Mouse (Mus musculus) kidney, postnatal 0 days (tissue): Measurements from ENCODE around the gene Gm29106. TPM values are rescaled to one million over a fixed set of nuclear protein-coding genes. Genes with fewer than 3 reads are reported as not detected.
"Not testable (repeated sequence)": the region's sequence is repeated elsewhere in the genome, so short reads cannot be mapped to it uniquely, and the experiment has no call there.

Source experiments
- ATAC-seq: fragments of 200-750 bp; cut with Nextera tagmentation; replicated peaks from 2 replicates; pipeline ENCODE4 v1.8.0; 2017; ENCODE audit warnings: low read depth, moderate number of reproducible peaks, moderate TSS enrichment, moderate library complexity; ENCODE audit not compliant: low FRiP score
- DNase-seq: peaks from one replicate; pipeline ENCODE4 v3.0.0-alpha.2; 2016; ENCODE audit warnings: low spot score
- H3K27ac ChIP-seq: fragments of 300-500 bp; sonication (generic); 2 replicates; pipeline ENCODE4 v1.5.1; 2014; ENCODE audit warnings: mild to moderate bottlenecking
- H3K27me3 ChIP-seq: fragments of 300-500 bp; sonication (generic); 2 replicates; pipeline ENCODE4 v1.6.1; 2014; ENCODE audit warnings: low read length, mixed read lengths; ENCODE audit not compliant: insufficient read depth
- H3K36me3 ChIP-seq: fragments of 300-500 bp; sonication (generic); 2 replicates; pipeline ENCODE4 v1.6.1; 2014; ENCODE audit warnings: low read length, mixed read lengths; ENCODE audit not compliant: insufficient read depth
- H3K4me1 ChIP-seq: fragments of 300-500 bp; sonication (generic); replicated peaks from 2 replicates; pipeline ENCODE4 v1.6.1; 2014; ENCODE audit warnings: antibody characterized with exemption, low read length, mixed read lengths; ENCODE audit not compliant: insufficient read depth
- H3K4me2 ChIP-seq: fragments of 300-500 bp; sonication (generic); 2 replicates; pipeline ENCODE4 v1.6.1; 2014; ENCODE audit warnings: mild to moderate bottlenecking, low read length, moderate library complexity, mixed read lengths
- H3K4me3 ChIP-seq: fragments of 300-500 bp; sonication (generic); replicated peaks from 2 replicates; pipeline ENCODE4 v1.5.1; 2014; ENCODE audit warnings: low read depth, low read length
- H3K9ac ChIP-seq: fragments of 300-500 bp; sonication (generic); 2 replicates; pipeline ENCODE4 v1.6.1; 2014; ENCODE audit warnings: low read depth, low read length
- H3K9me3 ChIP-seq: fragments of 300-500 bp; sonication (generic); replicated peaks from 2 replicates; pipeline ENCODE4 v1.6.1; 2016; ENCODE audit warnings: low read length, inconsistent platforms, mixed read lengths
- CTCF ChIP-seq: IDR thresholded peaks from 2 replicates; pipeline ENCODE4 v1.5.1; 2016; ENCODE audit warnings: antibody characterized with exemption, low read depth, mild to moderate bottlenecking, moderate library complexity
- WGBS: fragments of 180-500 bp; shearing (Covaris S2); extraction: QIAGEN DNeasy Blood & Tissue Kit; methylation state at CpG from one replicate; pipeline ENCODE4 v1.1.7; 2014; 5-methylcytosine and 5-hydroxymethylcytosine counted together
- polyA plus RNA-seq: library from polyadenylated mRNA; unstranded; fragments of >200 nt; fragmentation: Nextera tagmentation; extraction: Ambion mirVana; gene quantifications from 2 replicates; pipeline ENCODE4 v1.2.1, GENCODE M21; 2015

Gm29106 gene
- polyA plus RNA-seq: 0.05 and 0.10 TPM in 2 replicates

- not testable (repeated sequence) for H3K27ac ChIP-seq, H3K36me3 ChIP-seq, DNase-seq, H3K9ac ChIP-seq, H3K4me1 ChIP-seq, H3K9me3 ChIP-seq, H3K4me2 ChIP-seq, H3K4me3 ChIP-seq, H3K27me3 ChIP-seq, ATAC-seq
- 68% methylated on average over 2 of the region's 2 CpGs for WGBS
Measured at GRCm38 (mm10) chr1:118176242-118176641, at the start of gene Gm29106. Gene Gm29106, plus strand, starts transcription at chr1:118176542.

DNA sequence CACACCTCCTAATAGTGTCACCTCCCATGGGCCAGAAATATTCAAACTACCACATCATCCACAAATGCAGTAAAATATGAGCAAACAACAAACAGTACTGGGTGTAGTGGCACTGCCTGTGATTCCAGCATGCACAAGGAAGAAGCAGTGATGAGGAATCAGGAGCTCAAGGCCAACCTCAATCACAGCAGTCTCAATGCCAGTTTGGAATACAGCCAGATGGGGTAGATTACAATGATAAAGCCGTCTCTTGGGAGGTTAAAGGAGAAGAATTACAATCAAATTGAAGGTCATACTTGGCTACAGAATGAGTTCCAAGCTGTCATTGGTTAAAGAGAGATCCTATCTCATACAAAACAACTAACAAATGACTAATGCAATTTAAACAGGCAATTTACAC lies 52.2 kb downstream of the Gm29106 start:
- no peak overlapping the region for H3K4me2 ChIP-seq
- no peaks in the 10 kb centered on the region for H3K4me1 ChIP-seq
- DNase-seq (no peak), ATAC-seq (no peak)
- WGBS: 59% methylated on average over 1 of the region's 1 CpGs
- no peak for TF ChIP-seq CTCF
- no peaks in the 10 kb centered on the region for H3K36me3 ChIP-seq
- H3K27ac ChIP-seq: no peak overlapping the region
- no peak overlapping the region for H3K9ac ChIP-seq
- H3K27me3 ChIP-seq: no peaks in the 10 kb centered on the region
- H3K9me3 ChIP-seq: no peaks in the 10 kb centered on the region
- no peak overlapping the region for H3K4me3 ChIP-seq

GRCm38 (mm10) chr1:118236032-118236431 lies 59.7 kb downstream of the Gm29106 start:
- ATAC-seq (no peak), DNase-seq (no peak)
- H3K36me3 ChIP-seq: no peaks in the 10 kb centered on the region
- H3K9me3 ChIP-seq: no peaks in the 10 kb centered on the region
- TF ChIP-seq CTCF: no peak
- no peak overlapping the region for H3K27ac ChIP-seq
- H3K4me1 ChIP-seq: no peaks in the 10 kb centered on the region
- no peaks in the 10 kb centered on the region for H3K27me3 ChIP-seq
- no peak overlapping the region for H3K4me2 ChIP-seq
- H3K4me3 ChIP-seq: no peak overlapping the region
- no peak overlapping the region for H3K9ac ChIP-seq
- 82% methylated on average over 1 of the region's 1 CpGs for WGBS

Other genes with a start within 250 kb of the Gm29106 start
- gene Gm28168, start 248.5 kb upstream of the Gm29106 start, polyA plus RNA-seq: not detected in 2 replicates
- gene Gm7145, start 210.6 kb upstream of the Gm29106 start, polyA plus RNA-seq: not detected in 2 replicates
- 273 and 290 TPM in 2 replicates for gene Tsn, start 135.2 kb downstream of the Gm29106 start, polyA plus RNA-seq
- 77.8 and 79.0 TPM in 2 replicates for gene Nifk, start 145.3 kb downstream of the Gm29106 start, polyA plus RNA-seq
- gene Clasp1, start 212.5 kb downstream of the Gm29106 start, polyA plus RNA-seq: 15.7 and 16.5 TPM in 2 replicates